Mouse (Mus musculus) layer of hippocampus, postnatal 14 days (tissue): ENCODE measurements around the gene Glt6d1. TPM values are rescaled to one million over a fixed set of nuclear protein-coding genes. Genes with fewer than 3 reads are reported as not detected.

Source experiments
- DNase-seq, 2 experiments: peaks; one replicate each; pipeline ENCODE4 v3.0.0; 2021 to 2022; ENCODE audit warnings: low spot score in 2 of 2, mixed read lengths in 1 of 2
- total RNA-seq, 2 experiments: library from RNA; stranded (reverse); gene quantifications; 2 replicates each; pipeline ENCODE4 v1.2.3; 2021

The Glt6d1 gene
- total RNA-seq, 2 experiments from 2014 or later, result not detected

DNA sequence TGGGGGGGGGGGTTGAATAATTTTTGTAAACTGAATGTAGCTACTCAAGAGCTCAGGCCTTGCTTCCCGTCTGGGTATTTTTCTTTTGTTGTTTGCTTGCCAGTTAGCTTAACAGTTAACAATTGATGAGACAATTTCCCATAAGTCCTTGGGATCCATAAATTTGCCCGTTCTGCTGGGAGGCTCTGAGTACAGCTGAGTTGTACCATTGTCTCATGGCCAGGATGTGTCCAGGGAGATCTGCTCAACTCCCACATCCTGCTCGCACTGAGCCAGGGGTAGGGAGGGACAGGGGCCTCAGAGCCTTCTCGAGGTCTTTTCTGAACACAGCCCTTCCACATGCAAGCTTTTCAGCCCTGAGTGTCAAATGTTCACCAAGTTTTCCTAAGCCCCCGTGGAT is 17.6 kb downstream of the Glt6d1 start:
- DNase-seq, result no peak

DNA sequence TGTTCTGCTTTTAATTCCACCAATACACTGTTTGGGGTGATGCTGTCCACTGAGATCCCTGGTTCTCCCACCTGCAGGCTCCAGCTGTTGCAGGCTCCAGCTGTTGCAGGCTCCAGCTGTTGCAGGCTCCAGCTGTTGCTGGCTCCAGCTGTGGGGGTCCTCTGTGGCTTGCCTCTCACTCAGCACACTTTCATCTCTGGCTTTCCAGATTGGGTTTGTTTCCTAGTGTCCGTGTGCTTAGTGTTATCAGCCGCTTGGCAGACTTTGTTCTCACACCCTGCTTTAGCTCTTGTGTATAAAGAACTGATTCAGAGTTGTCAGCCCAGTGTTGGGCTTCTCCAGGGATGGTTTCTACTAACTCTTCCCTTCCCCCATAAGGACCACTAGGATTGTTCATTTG is 18.0 kb downstream of the Glt6d1 start:
- no peak for DNase-seq

DNA sequence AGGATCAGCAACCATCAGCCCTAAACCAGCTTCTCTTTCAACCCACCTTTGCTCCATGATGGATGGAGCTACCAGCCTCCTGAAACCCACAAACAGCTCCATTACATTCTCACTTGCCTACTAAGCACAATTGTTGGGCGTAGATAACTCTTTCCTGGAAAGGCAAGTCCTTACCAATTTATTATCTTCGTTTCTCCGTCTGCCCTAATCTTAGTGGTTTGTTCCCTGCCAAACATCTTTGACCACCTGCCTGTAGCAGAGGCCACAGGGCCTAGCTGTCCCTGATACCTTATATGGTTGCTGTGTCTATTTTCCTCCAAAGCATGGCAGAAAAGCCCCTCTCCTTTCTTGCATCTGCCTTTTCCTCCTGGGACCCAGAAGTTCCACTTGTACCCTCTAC is 26.6 kb downstream of the Glt6d1 start:
- no peak for DNase-seq

DNA sequence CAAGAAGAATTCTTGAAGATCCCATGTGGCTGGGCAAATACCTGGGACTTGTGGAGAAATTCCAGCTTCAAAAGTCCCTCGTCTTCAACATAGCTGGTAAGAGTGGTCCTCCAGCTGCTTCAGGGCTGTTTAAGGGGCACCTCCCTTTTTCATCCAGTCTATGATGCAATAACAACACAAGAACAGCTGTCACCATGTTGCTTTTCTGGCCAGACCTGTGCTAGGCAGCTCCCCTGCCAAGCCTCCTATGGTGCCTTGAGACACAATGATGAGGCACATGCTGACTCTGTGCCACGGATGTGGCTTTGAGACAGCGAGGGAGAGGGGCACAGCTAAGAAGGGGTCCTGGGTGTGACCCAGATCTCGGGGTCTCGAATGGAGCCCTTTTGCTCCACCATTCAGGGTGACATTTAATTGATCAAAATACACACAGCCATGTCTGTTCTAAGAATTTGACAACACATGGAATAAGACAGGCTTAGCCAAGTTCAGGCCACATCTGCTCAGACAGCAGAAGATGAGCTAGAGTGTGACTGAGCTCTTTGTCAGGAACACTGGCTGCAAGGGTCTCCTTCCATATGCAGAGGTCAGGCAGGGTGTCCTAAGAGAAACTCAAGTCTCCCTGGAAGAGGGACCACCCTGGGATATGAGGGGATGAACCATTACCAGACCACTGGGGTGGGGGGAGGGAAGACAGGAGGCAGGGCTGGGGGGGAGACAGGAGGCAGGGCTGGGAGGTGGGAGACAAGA is 29.9 kb downstream of the Glt6d1 start:
- no peak for DNase-seq

DNA sequence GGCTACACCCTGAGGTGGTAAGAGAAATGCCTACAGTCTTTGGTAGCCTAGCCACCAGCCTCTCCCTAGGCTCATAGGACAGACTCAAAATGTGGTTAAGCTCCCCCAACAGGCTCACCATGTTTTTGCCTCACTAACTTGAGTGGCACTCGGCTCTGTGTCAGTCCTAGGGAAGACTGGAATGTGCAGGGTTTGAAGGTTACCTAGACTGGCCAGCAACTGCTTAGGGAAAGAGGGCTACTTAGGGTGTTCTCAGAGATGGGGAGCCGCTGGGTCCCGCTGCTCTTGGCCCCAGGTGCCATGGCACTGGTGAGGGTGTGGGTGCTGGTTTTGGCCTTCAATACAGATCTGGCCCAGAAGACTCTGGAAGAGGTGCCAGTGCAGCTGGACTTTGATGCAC is 33.7 kb downstream of the Glt6d1 start, which contains the start of gene Gm13539:
TSS of gene Gm13539 (plus strand) at position 301 of the 400 bp plus-strand sequence.
- DNase-seq, result no peak

DNA sequence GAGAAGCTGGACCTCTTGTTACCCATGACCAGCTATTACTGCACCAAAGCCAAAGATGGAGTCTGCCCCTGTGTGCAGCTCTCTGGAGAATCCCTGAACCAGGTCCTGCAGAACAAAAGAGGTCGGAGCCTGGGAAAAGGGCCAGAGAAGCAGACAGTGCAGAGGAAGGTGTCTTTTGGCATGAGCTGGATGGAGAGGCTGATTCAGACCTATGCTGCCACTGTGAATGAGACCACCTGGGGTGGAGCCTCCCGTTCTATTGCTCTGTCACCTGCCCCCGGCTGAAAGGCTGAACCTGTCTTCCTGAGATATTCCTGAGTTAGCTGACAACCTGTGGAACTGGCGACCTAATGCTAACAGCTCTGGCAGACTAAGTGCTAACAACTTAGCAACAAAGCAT is 34.7 kb downstream of the Glt6d1 start:
- no peak for DNase-seq

DNA sequence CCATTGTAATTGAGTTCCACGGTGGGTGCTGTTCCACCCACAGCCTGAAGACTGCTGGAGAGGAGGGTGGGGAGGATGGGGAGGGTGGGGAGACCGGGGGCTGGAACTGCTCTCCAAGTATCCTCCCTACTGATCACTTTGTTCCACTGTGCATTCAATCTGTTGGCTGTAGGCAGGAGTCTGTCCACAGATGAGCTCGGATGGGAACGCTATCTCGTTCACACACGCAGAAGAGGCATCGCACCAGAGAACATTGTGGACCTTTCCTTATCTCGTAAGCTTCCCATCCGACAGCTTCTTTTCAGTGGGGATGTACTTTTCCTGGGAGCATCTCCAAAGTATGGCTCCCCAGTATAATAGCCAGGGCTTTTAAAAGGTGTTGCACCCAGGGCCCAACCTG is 36.6 kb downstream of the Glt6d1 start:
- no peak for DNase-seq

DNA sequence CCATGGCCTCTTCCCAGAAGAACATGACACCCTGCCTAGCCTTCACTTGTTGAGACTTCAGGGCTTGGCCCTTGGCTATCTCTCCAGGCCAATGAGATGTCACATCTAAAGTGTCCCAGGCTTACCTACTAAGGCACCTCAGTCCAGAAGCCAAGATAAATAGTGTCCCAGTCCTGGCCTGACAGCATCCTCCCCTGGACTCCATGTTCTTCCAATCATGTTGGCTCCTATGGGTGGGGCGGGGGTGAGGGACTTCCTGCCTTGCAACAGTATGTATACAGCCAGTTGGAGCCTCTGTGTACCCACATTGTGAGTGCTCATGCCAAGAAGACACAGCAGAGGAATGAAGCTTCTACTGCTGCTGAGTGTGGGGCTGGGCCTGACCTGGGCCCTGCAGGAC is 38.9 kb downstream of the Glt6d1 start, which contains the start of gene Lcn11:
TSS of gene Lcn11 (plus strand) at position 301 of the 400 bp plus-strand sequence.
- no peak for DNase-seq

DNA sequence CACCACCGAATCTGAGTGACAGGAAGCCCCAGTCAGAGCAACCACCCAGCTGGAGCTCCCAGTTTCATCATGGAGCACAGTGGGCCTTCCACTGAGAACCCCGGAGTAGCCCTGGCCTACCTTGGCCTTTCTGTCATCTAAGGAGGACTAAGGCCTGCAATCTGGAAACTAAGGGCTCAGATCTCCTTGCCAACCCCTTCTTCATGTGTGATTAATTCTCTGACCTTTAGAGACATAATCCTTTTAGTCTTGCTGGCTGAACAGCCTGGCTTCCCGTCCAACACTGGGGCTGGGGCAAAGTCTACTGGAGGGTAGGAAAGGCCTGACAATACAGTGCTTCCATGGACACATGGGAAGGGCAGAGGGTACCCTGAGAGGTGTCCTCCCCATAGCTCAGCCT is 39.7 kb downstream of the Glt6d1 start:
- DNase-seq, result no peak

DNA sequence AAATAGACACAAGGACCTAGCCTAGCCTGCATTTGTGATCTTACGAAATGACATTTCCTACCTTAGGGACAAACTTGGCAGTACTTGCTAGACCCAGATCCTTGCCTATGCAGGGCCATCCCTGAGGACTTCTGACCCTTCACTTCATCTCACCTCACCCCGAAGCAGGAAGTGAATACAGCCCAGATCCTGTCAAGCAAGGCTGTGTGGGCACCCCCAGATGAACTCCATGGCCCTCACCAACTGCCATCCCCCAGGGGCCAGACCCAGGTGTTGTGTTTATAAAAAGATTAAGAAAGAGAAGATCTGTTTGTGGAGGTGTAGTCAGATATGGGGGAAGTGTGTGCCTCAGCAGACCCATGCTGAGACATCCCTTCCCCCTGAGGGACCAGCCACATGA is 41.0 kb downstream of the Glt6d1 start:
- DNase-seq, result no peak

DNA sequence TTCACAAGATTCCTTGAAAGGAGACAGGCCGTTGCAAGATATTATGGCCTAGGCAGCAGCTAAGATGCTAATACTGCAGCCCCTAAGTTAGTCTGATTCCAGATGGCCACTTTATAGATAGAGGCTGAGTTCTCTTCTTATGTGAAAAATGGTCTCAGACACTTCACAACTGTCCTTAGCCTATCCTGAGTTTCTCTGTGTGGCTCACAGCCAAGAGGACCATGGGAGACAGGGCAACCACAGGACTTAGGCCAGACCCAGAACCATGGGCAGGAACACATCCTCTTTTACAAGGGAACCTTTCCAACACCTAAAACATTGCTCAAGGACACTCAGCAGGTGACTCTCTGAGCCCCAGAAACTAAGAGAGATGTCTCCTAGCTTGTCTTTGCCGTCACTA is 42.1 kb downstream of the Glt6d1 start:
- DNase-seq, result no peak

DNA sequence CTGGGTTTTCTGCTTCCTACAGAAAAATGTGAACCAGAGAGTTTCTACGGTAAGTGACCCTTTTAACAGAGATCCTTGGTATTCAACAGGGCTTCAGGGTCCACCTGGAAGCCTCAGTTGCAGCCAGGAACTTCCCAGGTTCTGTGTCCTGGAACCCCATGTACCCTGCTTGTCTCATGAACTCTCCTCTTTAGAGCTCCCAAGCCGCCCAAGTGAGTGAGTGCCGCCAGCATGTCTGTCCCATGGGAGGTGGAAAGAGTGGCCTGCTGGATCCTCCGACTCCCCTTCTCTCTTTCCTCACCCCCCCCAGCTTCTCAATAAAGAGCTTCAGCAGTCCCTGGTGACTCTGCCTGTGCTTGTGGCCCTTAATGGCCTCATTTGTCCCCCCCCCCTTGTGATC is 47.9 kb downstream of the Glt6d1 start:
- no peak for DNase-seq

DNA sequence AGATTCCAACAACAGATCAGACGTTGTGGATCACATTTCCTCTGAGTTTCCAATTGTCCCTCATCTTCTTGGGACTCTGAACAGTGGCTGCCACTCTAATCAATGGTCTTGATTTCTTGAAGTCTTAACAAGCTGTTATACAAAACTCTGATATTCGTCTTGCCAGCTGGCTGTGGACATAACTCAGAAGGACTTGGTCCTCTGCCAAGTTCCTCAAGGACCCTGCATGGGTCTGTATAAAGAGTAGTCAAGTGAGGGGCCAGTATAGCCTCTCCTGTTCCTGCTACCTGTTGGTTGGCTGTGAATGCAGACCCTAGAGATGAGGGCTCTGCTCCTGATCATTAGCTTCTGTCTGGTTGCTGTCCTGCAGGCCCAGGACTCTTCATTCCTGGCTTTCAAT is 50.4 kb downstream of the Glt6d1 start, which contains the start of gene Lcn3:
TSS of gene Lcn3 (plus strand) at position 301 of the 400 bp plus-strand sequence.
- no peak for DNase-seq

DNA sequence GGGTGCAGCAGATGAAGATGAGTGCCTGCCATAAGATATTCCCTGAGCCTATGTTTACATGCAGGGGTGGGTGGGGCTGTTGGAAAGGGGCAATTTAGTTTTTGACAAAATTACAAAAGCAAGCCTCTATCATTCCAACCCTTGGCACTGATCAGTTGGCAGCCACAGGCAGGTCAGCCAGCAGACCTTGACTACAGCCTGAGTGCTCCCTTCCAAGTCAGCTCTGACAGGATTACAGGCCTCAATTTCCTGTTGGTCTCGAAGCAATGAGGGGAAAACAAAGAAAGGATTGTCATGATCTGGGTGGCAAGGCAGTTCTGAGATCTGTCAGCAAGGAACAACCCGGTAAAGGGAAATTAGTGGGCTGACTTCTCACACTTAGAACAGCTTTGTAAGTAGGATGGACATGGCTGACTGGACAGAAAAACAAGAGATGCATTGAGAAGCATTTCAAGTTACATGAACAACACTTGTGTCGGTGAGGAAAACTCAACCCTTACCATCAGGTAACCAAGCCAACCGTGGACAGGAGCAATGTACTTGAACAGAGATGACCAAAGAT is 57.5 kb downstream of the Glt6d1 start:
- no peak for DNase-seq

DNA sequence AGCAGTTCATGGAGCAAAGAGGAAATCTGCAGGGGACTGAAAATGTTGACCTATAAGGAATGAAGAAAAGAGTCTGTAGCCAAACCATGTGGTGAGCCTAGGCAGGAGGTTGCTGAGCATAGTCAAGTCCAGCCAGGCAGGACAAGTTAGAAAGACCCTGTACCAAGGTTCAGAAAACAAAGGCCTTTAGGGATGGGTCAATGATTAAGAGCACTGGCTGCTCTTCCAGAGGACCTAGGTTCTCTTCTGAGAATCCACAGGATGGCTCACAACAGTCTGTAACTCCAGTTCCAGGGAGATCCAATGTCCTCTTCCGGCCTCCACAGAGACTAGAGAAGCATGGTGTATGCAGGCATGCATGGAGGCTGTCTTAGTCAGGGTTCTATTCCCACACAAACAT is 61.4 kb downstream of the Glt6d1 start:
- DNase-seq, result no peak

Other genes starting within 250 kb of the Glt6d1 start
- gene Mamdc4, start 241.0 kb downstream of the Glt6d1 start, total RNA-seq, result 1 to 10 TPM; 1.7 to 2.6 TPM
- gene Phpt1, start 240.6 kb downstream of the Glt6d1 start, total RNA-seq, result 10 to 100 TPM; 81.2 to 83.8 TPM
- 100 to 1,000 TPM in 1 of 2 experiments, 10 to 100 TPM in 1; 99.8 to 103 TPM for gene Ajm1, start 234.1 kb downstream of the Glt6d1 start, total RNA-seq
- gene Rabl6, start 207.3 kb downstream of the Glt6d1 start, total RNA-seq, result 100 to 1,000 TPM; 105 to 107 TPM
- gene Ccdc183, start 198.2 kb downstream of the Glt6d1 start, total RNA-seq, result not detected
- 10 to 100 TPM; 25.0 TPM for gene Tmem141, start 193.8 kb downstream of the Glt6d1 start, total RNA-seq
- 1 to 10 TPM; 1.0 to 1.4 TPM for gene Fcna, start 187.8 kb downstream of the Glt6d1 start, total RNA-seq
- not detected for gene Lcn8, start 162.7 kb downstream of the Glt6d1 start, total RNA-seq
- not detected for gene Lcn5, start 157.9 kb downstream of the Glt6d1 start, total RNA-seq
- not detected for gene Lcn6, start 139.1 kb downstream of the Glt6d1 start, total RNA-seq
- not detected for gene Lcn10, start 133.1 kb downstream of the Glt6d1 start, total RNA-seq
- not detected for gene Obp2a, start 115.8 kb downstream of the Glt6d1 start, total RNA-seq
- gene Bmyc, start 109.1 kb downstream of the Glt6d1 start, total RNA-seq, result 10 to 100 TPM; 80.9 to 82.5 TPM
- not detected for gene Obp2b, start 78.8 kb downstream of the Glt6d1 start, total RNA-seq
- gene Lcn3, start 50.3 kb downstream of the Glt6d1 start, total RNA-seq, result not detected
- gene Lcn11, start 38.8 kb downstream of the Glt6d1 start, total RNA-seq, result not detected
- not detected for gene Gm13539, start 33.6 kb downstream of the Glt6d1 start, total RNA-seq
- not detected for gene Lcn9, start 7.3 kb upstream of the Glt6d1 start, total RNA-seq
- not detected for gene Sohlh1, start 31.4 kb upstream of the Glt6d1 start, total RNA-seq
- gene Kcnt1, start 47.9 kb upstream of the Glt6d1 start, total RNA-seq, result 10 to 100 TPM; 43.8 to 69.9 TPM
- gene Camsap1, start 167.4 kb upstream of the Glt6d1 start, total RNA-seq, result 100 to 1,000 TPM; 120 to 125 TPM
- gene Ubac1, start 205.9 kb upstream of the Glt6d1 start, total RNA-seq, result 10 to 100 TPM; 71.3 to 74.0 TPM